Mouse (Mus musculus): ENCODE measurements around the gene Mark2.

The Mark2 gene

GRCm38 (mm10) chr19:7294098-7294876 is 47.4 kb downstream of the Mark2 start:
- DNase-seq: peak; percentile 48

- no peak for DNase-seq
These were observed 49.5 kb downstream of the Mark2 start for GRCm38 (mm10) chr19:7291958-7292709.

- DNase-seq: no peak
These were observed 51.9 kb downstream of the Mark2 start for GRCm38 (mm10) chr19:7289767-7290166.

DNA sequence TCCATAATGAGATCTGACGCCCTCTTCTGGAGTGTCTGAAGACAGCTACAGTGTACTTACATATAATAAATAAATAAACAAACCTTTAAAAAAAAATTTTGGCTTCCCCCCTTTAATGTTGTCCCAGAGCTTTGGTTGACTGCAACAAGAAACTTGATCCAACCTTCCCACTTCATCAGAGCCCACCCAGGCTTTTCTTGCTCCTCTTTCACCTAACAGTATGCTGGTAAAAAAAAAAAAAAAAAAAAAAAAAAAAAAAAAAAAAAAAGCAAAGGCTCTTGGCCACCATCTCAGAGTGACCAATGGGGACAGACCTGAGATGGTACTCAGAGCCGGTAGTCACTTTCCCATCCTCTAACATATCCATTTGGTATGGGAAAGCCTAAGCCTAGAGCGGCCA is 53.4 kb downstream of the Mark2 start:
- no peak for DNase-seq

- no peak for DNase-seq
These were observed 54.9 kb downstream of the Mark2 start for GRCm38 (mm10) chr19:7286563-7287315.

- DNase-seq: no peak
These were observed 60.9 kb downstream of the Mark2 start for GRCm38 (mm10) chr19:7280557-7281330.

- peak; percentile 77 for DNase-seq
These were observed 62.5 kb downstream of the Mark2 start for GRCm38 (mm10) chr19:7279114-7279513.

DNA sequence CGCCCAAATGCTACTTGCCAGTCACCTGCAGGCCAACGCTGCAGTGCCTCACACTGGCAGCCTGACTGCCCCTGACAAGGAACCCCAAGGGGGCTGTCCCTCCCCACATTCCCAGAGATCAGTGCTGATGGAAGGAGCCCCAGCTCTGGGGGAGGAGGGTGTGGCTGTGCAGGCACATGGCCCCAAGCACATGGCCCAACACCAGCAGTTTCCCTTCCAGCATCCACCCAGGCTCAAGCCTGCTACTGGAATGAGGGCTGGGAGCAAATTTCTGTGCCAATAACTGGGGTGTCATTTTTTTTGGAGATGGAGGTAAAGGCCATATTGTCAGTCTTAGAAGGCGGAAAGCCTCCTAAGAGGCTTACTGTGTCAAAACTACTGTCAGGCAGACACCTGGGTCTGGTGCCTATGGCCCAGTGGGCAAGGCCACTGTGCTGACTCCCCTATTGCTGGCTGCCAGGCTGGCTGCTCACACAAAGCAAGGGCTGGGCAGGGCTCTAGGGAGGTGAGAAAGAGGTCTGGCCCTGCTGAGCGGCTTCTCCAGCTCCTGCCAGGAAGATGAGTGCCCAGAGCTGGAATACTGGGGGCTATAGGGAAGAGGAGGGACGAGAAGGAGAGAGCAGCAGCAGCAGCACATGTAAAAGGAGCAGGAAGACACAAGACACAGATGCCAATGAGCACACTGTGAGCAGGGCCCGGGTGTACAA is 63.3 kb downstream of the Mark2 start:
- no peak for DNase-seq

DNA sequence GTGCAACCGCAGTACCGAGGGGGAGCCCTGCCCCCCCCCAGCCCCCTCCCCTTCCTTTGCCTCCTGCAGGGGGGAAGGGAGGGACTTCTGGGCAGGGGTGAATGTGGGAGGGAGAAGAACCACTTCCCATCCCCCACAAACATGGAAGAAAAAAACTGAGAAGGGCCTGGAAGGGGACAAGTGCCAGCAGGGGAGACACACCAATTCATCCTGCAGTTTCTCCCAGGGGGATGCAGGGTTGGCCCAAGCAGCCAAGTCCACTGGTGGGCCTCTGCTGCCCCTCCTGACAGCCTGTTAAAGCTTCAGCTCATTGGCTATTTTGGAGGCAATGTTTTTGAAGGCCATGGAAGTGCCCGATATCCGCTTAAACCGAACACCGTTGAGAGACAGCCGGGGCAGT is 64.9 kb downstream of the Mark2 start:
- no peak for DNase-seq

GRCm38 (mm10) chr19:7276053-7276659 is 65.5 kb downstream of the Mark2 start:
- no peak for DNase-seq

DNA sequence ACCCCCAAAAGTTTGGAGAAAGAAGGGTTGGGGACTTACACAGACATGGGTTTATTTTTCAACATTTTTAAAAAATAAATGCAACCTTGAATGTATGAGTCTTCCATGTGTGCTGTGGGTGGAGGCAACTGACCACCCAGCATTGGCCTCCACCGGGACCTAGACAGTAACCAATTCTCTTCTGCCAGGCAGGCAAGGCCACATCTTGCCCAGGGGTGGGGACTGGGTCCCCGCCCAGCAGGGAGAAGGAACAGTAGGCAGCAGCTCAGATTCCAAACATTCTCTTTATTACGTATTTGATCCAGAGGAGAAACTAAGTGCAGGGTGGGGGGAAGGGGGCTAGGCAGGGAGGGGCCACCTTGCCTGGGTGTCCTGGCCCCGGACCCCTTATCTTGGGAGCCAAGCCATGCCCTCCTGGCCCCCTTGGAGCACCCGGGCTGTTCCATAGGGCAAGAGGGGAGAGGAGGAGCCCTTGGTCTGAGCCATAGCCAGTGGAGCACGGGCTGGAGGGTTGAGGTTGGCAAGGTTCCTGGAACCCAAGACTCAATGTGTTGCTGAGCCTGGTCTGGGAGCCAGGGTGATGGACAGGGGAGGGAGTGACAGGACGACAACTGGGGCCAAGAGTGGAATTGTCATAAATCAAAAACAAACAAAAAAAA is 66.4 kb downstream of the Mark2 start:
- peak; percentile 26 for DNase-seq

DNA sequence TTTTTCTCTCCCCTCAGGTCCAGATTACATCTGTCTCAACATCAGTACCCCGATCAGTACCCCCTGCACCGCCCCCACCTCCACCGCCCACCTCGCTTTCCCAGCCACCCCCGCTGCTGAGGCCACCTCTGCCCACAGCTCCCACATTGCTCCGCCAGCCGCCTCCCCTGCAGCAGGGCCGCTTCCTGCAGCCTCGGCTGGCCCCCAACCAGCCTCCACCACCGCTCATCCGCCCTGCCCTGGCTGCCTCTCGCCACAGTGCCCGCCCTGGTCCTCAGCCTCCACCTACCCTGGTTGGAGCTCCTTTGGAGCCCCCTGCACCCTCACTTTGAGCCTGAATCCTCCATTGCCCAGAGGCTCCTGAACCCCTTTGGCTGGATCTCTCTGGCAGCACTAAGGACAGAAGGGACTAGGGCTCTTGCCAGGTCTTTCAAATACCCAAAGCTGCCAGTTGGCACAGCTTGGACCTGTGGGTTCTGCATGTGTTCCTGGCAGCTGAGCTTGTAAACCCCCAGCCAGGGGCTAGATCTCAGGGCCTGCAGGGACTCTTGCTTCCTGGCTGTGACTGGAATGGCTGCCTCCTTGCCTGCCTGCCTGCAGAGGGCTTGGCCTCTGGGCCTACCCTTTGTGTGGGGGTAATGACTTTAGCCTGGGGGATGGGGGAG is 67.2 kb downstream of the Mark2 start:
- peak; percentile 20 for DNase-seq

DNA sequence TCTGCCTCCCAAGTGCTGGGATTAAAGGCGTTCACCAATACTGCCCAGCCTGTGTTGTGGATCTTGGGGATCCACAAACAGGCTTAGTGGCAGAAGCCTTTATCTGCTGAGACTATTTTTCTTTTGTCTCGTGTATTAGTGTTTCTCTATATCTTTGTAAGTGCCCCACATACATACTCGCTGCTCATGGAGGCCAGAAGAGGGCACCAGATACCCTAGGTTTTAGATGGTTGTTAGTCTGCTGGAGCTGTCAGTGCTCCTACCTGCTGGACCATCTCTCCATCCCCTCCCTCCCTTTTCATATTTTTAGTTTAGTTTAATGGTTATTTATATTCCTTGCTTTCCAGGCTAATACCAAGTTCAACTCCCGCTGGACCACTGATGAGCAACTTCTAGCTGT is 68.2 kb downstream of the Mark2 start:
- DNase-seq: no peak

DNA sequence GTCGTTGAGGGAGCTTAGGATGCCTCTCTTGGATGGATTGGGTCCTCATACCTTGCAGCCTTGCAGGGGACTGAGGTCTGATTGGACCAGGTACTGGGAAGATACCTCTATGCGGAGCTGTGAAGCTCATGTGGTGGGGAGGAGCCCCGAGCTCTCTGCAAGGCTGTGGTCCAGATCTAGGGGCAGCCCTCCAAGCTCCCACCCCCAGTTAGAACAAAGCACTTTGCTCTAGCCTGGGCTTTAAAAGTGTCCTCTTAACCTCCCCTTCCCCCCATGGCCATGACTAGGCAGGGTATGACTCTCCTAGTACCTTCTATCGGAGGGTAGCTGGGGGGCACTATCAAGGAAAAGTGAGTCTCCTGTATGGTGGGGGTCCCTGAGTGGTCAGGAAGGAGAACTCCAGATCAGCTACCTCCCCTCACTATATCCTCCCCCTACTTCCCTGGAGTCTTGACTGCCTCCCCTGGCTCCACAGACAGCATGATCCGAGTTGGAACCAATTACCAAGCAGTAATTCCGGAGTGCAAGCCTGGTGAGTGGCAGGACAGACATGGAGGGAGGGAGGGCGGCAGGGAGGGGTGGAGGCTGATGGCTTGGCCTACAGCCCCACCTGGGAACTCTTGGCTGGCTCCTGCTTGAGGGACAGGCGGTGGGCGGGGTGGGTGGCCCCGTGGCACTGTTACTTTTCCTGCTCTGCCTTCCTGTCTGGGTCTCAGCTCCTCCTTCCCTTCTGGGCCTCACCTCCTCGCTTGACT is 72.2 kb downstream of the Mark2 start:
- peak; percentile 39 for DNase-seq

DNA sequence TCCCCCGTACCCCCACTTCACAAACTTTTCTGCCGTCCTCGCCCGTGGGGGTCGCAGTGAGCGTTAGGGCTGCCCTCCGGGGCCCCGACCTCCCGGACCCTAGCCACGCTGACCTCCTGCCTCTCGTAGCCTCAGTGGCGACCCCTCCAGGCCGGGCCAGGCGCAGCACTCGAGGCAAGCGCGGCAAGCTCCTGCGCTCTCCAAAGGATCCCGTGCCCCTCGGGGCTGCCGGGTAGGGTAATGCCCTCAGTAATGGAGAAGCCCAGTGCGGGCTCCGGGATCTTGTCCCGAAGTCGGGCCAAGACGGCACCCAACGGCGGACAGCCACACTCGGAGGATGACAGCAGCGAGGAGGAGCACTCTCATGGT is 73.0 kb downstream of the Mark2 start:
- peak; percentile 89 for DNase-seq

GRCm38 (mm10) chr19:7267781-7268721 is 73.6 kb downstream of the Mark2 start:
- peak; percentile 92 for DNase-seq

GRCm38 (mm10) chr19:7267091-7267741 is 74.4 kb downstream of the Mark2 start, which contains the start of gene Rcor2:
TSS of gene Rcor2 (plus strand) at chr19:7267325.
- DNase-seq: peak; percentile 79

DNA sequence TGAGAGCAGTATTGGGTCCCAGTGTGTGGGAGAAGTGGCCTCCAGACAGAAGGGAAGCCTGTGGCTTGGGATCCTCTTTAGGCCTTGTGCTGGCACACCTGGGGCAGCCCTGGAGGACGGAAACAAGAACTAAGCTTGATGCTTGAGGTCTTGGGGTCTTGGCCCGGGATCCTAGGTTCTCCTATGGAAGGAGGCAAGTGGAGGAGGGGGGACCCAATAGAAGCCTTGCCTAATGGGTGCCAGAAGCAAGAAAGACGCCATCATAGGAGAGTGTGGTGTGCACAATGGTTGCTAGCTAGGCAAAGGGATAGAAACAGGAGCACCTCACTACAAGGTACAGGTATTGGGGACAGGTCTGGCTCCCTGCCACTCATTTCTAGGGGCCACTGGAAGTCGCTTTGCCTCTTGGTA is 75.2 kb downstream of the Mark2 start:
- peak; percentile 17 for DNase-seq
